In genomic region chr2:18029656-18030055, GRCm38 (mm10) we compare ENCODE assay signal across 18 mouse cellular contexts. TPM values are rescaled to one million over a fixed set of nuclear protein-coding genes. Genes with fewer than 3 reads are reported as not detected.
DNase-seq lines count a peak whose midpoint lies in the region; ATAC-seq and TF ChIP-seq lines count a peak whose summit lies in the region.
"Had no signal": no experiment of that assay in that cellular context is flagged by ENCODE, and none has a peak within 500 bp of the region (broad histone marks: within the 10 kb centered on the region; RNA-seq: fewer than 3 reads in every experiment).

No protein-coding gene starts in this region.

- no peak for TF ChIP-seq CTCF in hindbrain, postnatal 0 days (IDR thresholded peaks at IDR 0.05; ENCODE audit: low read depth)

- peak overlapping the region; percentile 81 for H3K4me3 ChIP-seq in hindbrain, embryonic 10.5 days
- H3K4me3 ChIP-seq in hindbrain, postnatal 0 days (ENCODE audit: low read length) = no peak overlapping the region
- H3K4me3 ChIP-seq in forebrain, embryonic 11.5 days (ENCODE audit: low read depth, low read length) = peak overlapping the region; percentile 11; the same call in 1 of the 2 replicates
- no peak overlapping the region for H3K4me3 ChIP-seq in limb, embryonic 12.5 days (replicated peaks)

- 44% methylated on average over 7 of the region's 7 CpGs for WGBS in hindbrain, embryonic 10.5 days
- WGBS in hindbrain, postnatal 0 days = 81% methylated on average over 7 of the region's 7 CpGs
- WGBS in forebrain, embryonic 11.5 days = 28% methylated on average over 7 of the region's 7 CpGs
- WGBS in limb, embryonic 12.5 days = 71% methylated on average over 7 of the region's 7 CpGs

- ATAC-seq in hindbrain, postnatal 0 days = no peak
- no peak for ATAC-seq in forebrain, embryonic 11.5 days (replicated peaks; ENCODE audit: low FRiP score)
- ATAC-seq in limb, embryonic 12.5 days (ENCODE audit: insufficient number of reproducible peaks, insufficient read depth, low FRiP score, low TSS enrichment, low read depth) = no peak
- ATAC-seq in granulocyte monocyte progenitor cell, adult 5-6 weeks (replicated peaks; ENCODE audit: poor library complexity, severe bottlenecking) = no peak
- ATAC-seq: liver, embryonic 12.5 days had no signal

- H3K4me2 ChIP-seq in hindbrain, postnatal 0 days (ENCODE audit: low read depth, low read length) = no peak overlapping the region
- H3K4me2 ChIP-seq in forebrain, embryonic 11.5 days (ENCODE audit: low read depth, low read length, severe bottlenecking) = peak overlapping the region; percentile 42
- H3K4me2 ChIP-seq in limb, embryonic 12.5 days = 0 out of 2 replicates have a peak overlapping the region, but pooled peaks have one; percentile 21

- peak overlapping the region; percentile 100 for H3K27ac ChIP-seq in hindbrain, embryonic 10.5 days
- no peak overlapping the region for H3K27ac ChIP-seq in hindbrain, postnatal 0 days
- H3K27ac ChIP-seq in forebrain, embryonic 11.5 days (ENCODE audit: low read depth, low read length) = peak overlapping the region; percentile 66
- no peak overlapping the region for H3K27ac ChIP-seq in limb, embryonic 12.5 days
- H3K27ac ChIP-seq: liver, embryonic 12.5 days had no signal

- H3K9me3 ChIP-seq in hindbrain, embryonic 10.5 days = no peaks in the 10 kb centered on the region
- H3K9me3 ChIP-seq in hindbrain, postnatal 0 days (ENCODE audit: low read length) = no peaks in the 10 kb centered on the region
- no peaks in the 10 kb centered on the region for H3K9me3 ChIP-seq in forebrain, embryonic 11.5 days (ENCODE audit: control insufficient read depth, low read length)
- no peaks in the 10 kb centered on the region for H3K9me3 ChIP-seq in limb, embryonic 12.5 days
- H3K9me3 ChIP-seq: embryonic facial prominence, embryonic 15.5 days; liver, embryonic 12.5 days; stomach, embryonic 15.5 days had no signal

- H3K9ac ChIP-seq in hindbrain, postnatal 0 days (replicated peaks; ENCODE audit: low read length) = no peak overlapping the region
- H3K9ac ChIP-seq in forebrain, embryonic 11.5 days (ENCODE audit: low read length) = peak overlapping the region; percentile 58
- no peak overlapping the region for H3K9ac ChIP-seq in limb, embryonic 12.5 days (replicated peaks)
- H3K9ac ChIP-seq: embryonic facial prominence, embryonic 15.5 days had no signal

- peaks cover 78% of the 10 kb centered on the region for H3K4me1 ChIP-seq in hindbrain, embryonic 10.5 days (replicated peaks)
- H3K4me1 ChIP-seq in hindbrain, postnatal 0 days (ENCODE audit: insufficient read depth, low read length) = peaks cover 31% of the 10 kb centered on the region
- peaks cover 31% of the 10 kb centered on the region for H3K4me1 ChIP-seq in forebrain, embryonic 11.5 days (replicated peaks; ENCODE audit: control insufficient read depth, insufficient read depth, low read length)
- H3K4me1 ChIP-seq in limb, embryonic 12.5 days (replicated peaks) = peaks cover 44% of the 10 kb centered on the region

- no peaks in the 10 kb centered on the region for H3K36me3 ChIP-seq in hindbrain, embryonic 10.5 days
- no peaks in the 10 kb centered on the region for H3K36me3 ChIP-seq in hindbrain, postnatal 0 days (ENCODE audit: insufficient read depth, low read length)
- no peaks in the 10 kb centered on the region for H3K36me3 ChIP-seq in forebrain, embryonic 11.5 days (ENCODE audit: control insufficient read depth, insufficient read depth, low read length)
- H3K36me3 ChIP-seq in limb, embryonic 12.5 days = no peaks in the 10 kb centered on the region
- H3K36me3 ChIP-seq: embryonic facial prominence, embryonic 15.5 days; liver, embryonic 12.5 days; stomach, embryonic 15.5 days had no signal

- no peak for DNase-seq in hindbrain, embryonic 10.5 days (ENCODE audit: low spot score)
- DNase-seq in hindbrain, postnatal 0 days (ENCODE audit: low spot score) = no peak
- peak; percentile 38 for DNase-seq in embryo, embryonic 9.5 days (ENCODE audit: extremely low spot score)
- DNase-seq in forebrain, embryonic 11.5 days (ENCODE audit: low spot score) = no peak
- DNase-seq in urinary bladder, postnatal 25 days (ENCODE audit: low spot score) = no peak
- DNase-seq: cerebellum, adult 9-11 months; kidney, adult 11 months; kidney, postnatal 4 days; lung, postnatal 10 days; right cerebral cortex, postnatal 4 days; thymus, postnatal 36 days had no signal

- no peaks in the 10 kb centered on the region for H3K27me3 ChIP-seq in hindbrain, embryonic 10.5 days (ENCODE audit: insufficient read depth, poor library complexity, severe bottlenecking)
- no peaks in the 10 kb centered on the region for H3K27me3 ChIP-seq in hindbrain, postnatal 0 days (ENCODE audit: insufficient read depth, low read length)
- H3K27me3 ChIP-seq in forebrain, embryonic 11.5 days (ENCODE audit: control insufficient read depth, insufficient read depth, low read length) = no peaks in the 10 kb centered on the region
- H3K27me3 ChIP-seq in limb, embryonic 12.5 days = no peaks in the 10 kb centered on the region
- H3K27me3 ChIP-seq: embryonic facial prominence, embryonic 15.5 days; stomach, embryonic 15.5 days had no signal

RNA-seq across cellular contexts. Expression of gene A930004D18Rik, which starts 7.9 kb away (rescaled TPM):
- 17.5 and 22.5 TPM in 2 replicates for polyA plus RNA-seq in hindbrain, embryonic 10.5 days (2016; fragmentation: Nextera tagmentation; extraction: Ambion mirVana)
- total RNA-seq in hindbrain, postnatal 0 days (2014; rRNA removed) = 2.3 and 3.7 TPM in 2 replicates
- 9.0 and 9.9 TPM in 2 replicates for polyA plus RNA-seq in hindbrain, postnatal 0 days (2015; fragmentation: Nextera tagmentation; extraction: Ambion mirVana)
- 12.2 and 15.4 TPM in 2 replicates for polyA plus RNA-seq in forebrain, embryonic 11.5 days (2014; fragmentation: Nextera tagmentation; extraction: Ambion mirVana)
- 19.9 and 20.3 TPM in 2 replicates for polyA plus RNA-seq in limb, embryonic 12.5 days (2016; fragmentation: Nextera tagmentation; extraction: Ambion mirVana)
- not detected in 2 replicates for total RNA-seq in granulocyte monocyte progenitor cell, adult 5-6 weeks (2014; fragmentation: Nextera tagmentation)
- total RNA-seq in granulocyte monocyte progenitor cell, adult 5-6 weeks (2017) = 0.26 TPM in 1 of 2 replicates, not detected in the other

RNA-seq across cellular contexts. Expression of gene Skida1, which starts 19.2 kb away (rescaled TPM):
- polyA plus RNA-seq in hindbrain, embryonic 10.5 days (2016; fragmentation: Nextera tagmentation; extraction: Ambion mirVana) = 19.3 and 21.9 TPM in 2 replicates
- 14.1 and 22.7 TPM in 2 replicates for total RNA-seq in hindbrain, postnatal 0 days (2014; rRNA removed)
- polyA plus RNA-seq in hindbrain, postnatal 0 days (2015; fragmentation: Nextera tagmentation; extraction: Ambion mirVana) = 4.4 and 5.0 TPM in 2 replicates
- 20.2 and 23.3 TPM in 2 replicates for polyA plus RNA-seq in forebrain, embryonic 11.5 days (2014; fragmentation: Nextera tagmentation; extraction: Ambion mirVana)
- polyA plus RNA-seq in limb, embryonic 12.5 days (2016; fragmentation: Nextera tagmentation; extraction: Ambion mirVana) = 13.9 and 14.0 TPM in 2 replicates
- not detected in 2 replicates for total RNA-seq in granulocyte monocyte progenitor cell, adult 5-6 weeks (2014; fragmentation: Nextera tagmentation)
- not detected in 2 replicates for total RNA-seq in granulocyte monocyte progenitor cell, adult 5-6 weeks (2017)

RNA-seq across cellular contexts. Expression of gene Mllt10, which starts 25.4 kb away (rescaled TPM):
- 65.0 and 66.0 TPM in 2 replicates for polyA plus RNA-seq in hindbrain, embryonic 10.5 days (2016; fragmentation: Nextera tagmentation; extraction: Ambion mirVana)
- 20.1 and 25.6 TPM in 2 replicates for total RNA-seq in hindbrain, postnatal 0 days (2014; rRNA removed)
- polyA plus RNA-seq in hindbrain, postnatal 0 days (2015; fragmentation: Nextera tagmentation; extraction: Ambion mirVana) = 30.0 and 34.6 TPM in 2 replicates
- 52.9 and 54.2 TPM in 2 replicates for polyA plus RNA-seq in forebrain, embryonic 11.5 days (2014; fragmentation: Nextera tagmentation; extraction: Ambion mirVana)
- 67.7 and 77.6 TPM in 2 replicates for polyA plus RNA-seq in limb, embryonic 12.5 days (2016; fragmentation: Nextera tagmentation; extraction: Ambion mirVana)
- 76.1 and 128 TPM in 2 replicates for total RNA-seq in granulocyte monocyte progenitor cell, adult 5-6 weeks (2014; fragmentation: Nextera tagmentation)
- total RNA-seq in granulocyte monocyte progenitor cell, adult 5-6 weeks (2017) = 51.8 and 65.0 TPM in 2 replicates

RNA-seq across cellular contexts. Expression of gene H2al2a, which starts 32.9 kb away (rescaled TPM):
- polyA plus RNA-seq in hindbrain, embryonic 10.5 days (2016; fragmentation: Nextera tagmentation; extraction: Ambion mirVana) = not detected in 2 replicates
- not detected in 2 replicates for total RNA-seq in hindbrain, postnatal 0 days (2014; rRNA removed)
- not detected in 2 replicates for polyA plus RNA-seq in hindbrain, postnatal 0 days (2015; fragmentation: Nextera tagmentation; extraction: Ambion mirVana)
- polyA plus RNA-seq in forebrain, embryonic 11.5 days (2014; fragmentation: Nextera tagmentation; extraction: Ambion mirVana) = not detected in 2 replicates
- not detected in 2 replicates for polyA plus RNA-seq in limb, embryonic 12.5 days (2016; fragmentation: Nextera tagmentation; extraction: Ambion mirVana)
- total RNA-seq in granulocyte monocyte progenitor cell, adult 5-6 weeks (2014; fragmentation: Nextera tagmentation) = not detected in 2 replicates
- not detected in 2 replicates for total RNA-seq in granulocyte monocyte progenitor cell, adult 5-6 weeks (2017)
- total RNA-seq: left cerebral cortex, adult 8-10 months had no signal
- polyA plus RNA-seq: embryonic facial prominence, embryonic 15.5 days; heart, postnatal 0 days; liver, embryonic 12.5 days; stomach, embryonic 15.5 days had no signal

Comparison
In these comparisons a context has a peak if more than half of its experiments do, and no peak if none do; other contexts are left out.
1. H3K27ac ChIP-seq: peak in hindbrain, embryonic 10.5 days (single experiment) and forebrain, embryonic 11.5 days (single experiment); none in hindbrain, postnatal 0 days (single experiment) and limb, embryonic 12.5 days (single experiment).
2. H3K4me3 ChIP-seq: peak in hindbrain, embryonic 10.5 days (single experiment) and forebrain, embryonic 11.5 days (single experiment); none in hindbrain, postnatal 0 days (single experiment) and limb, embryonic 12.5 days (single experiment).